Mouse (Mus musculus): ENCODE results near the gene Rgl1.
"Not testable (repeated sequence)": the region's sequence is repeated elsewhere in the genome, so short reads cannot be mapped to it uniquely, and the experiment has no call there.

Rgl1 gene

GRCm38 (mm10) chr1:152786953-152787352 is 20.8 kb upstream of the Rgl1 start:
- no peak for DNase-seq (ENCODE audit: extremely low read depth, low read depth)

GRCm38 (mm10) chr1:152785446-152785845 is 19.3 kb upstream of the Rgl1 start:
- not testable (repeated sequence) for DNase-seq (ENCODE audit: extremely low read depth, low read depth)

GRCm38 (mm10) chr1:152784620-152785019 is 18.5 kb upstream of the Rgl1 start:
- DNase-seq (ENCODE audit: extremely low read depth, low read depth), result no peak

GRCm38 (mm10) chr1:152779071-152779737 is 13.1 kb upstream of the Rgl1 start:
- peak; percentile 44 for DNase-seq (ENCODE audit: extremely low read depth, low read depth)

- DNase-seq (ENCODE audit: extremely low read depth, low read depth), result not testable (repeated sequence)
Observed at GRCm38 (mm10) chr1:152774601-152775000, 8.4 kb upstream of the Rgl1 start.

- no peak for DNase-seq (ENCODE audit: extremely low read depth, low read depth)
Observed at GRCm38 (mm10) chr1:152771016-152771415, 4.9 kb upstream of the Rgl1 start.

GRCm38 (mm10) chr1:152767749-152768488 is 1.8 kb upstream of the Rgl1 start:
- DNase-seq (ENCODE audit: extremely low read depth, low read depth), result peak; percentile 96

- DNase-seq (ENCODE audit: extremely low read depth, low read depth), result peak; percentile 41
Observed at GRCm38 (mm10) chr1:152766804-152767748, 925 bp upstream of the Rgl1 start.

GRCm38 (mm10) chr1:152761791-152762190 is 4.4 kb downstream of the Rgl1 start:
- no peak for DNase-seq (ENCODE audit: extremely low read depth, low read depth)

GRCm38 (mm10) chr1:152750312-152750965 is 15.7 kb downstream of the Rgl1 start, which contains the start of gene Apobec4:
Apobec4 (plus strand) TSS chr1:152750551.
- no peak for DNase-seq (ENCODE audit: extremely low read depth, low read depth)

GRCm38 (mm10) chr1:152749276-152749675 is 16.9 kb downstream of the Rgl1 start:
- DNase-seq (ENCODE audit: extremely low read depth, low read depth), result no peak

- no peak for DNase-seq (ENCODE audit: extremely low read depth, low read depth)
Observed at GRCm38 (mm10) chr1:152746426-152746825, 19.7 kb downstream of the Rgl1 start.

GRCm38 (mm10) chr1:152743095-152743826 is 22.9 kb downstream of the Rgl1 start:
- no peak for DNase-seq (ENCODE audit: extremely low read depth, low read depth)

GRCm38 (mm10) chr1:152739374-152739773 is 26.8 kb downstream of the Rgl1 start:
- no peak for DNase-seq (ENCODE audit: extremely low read depth, low read depth)

- DNase-seq (ENCODE audit: extremely low read depth, low read depth), result no peak
Observed at GRCm38 (mm10) chr1:152738793-152739192, 27.4 kb downstream of the Rgl1 start.

- DNase-seq (ENCODE audit: extremely low read depth, low read depth), result peak; percentile 25
Observed at GRCm38 (mm10) chr1:152727604-152728236, 38.4 kb downstream of the Rgl1 start.

GRCm38 (mm10) chr1:152726095-152726494 is 40.1 kb downstream of the Rgl1 start:
- no peak for DNase-seq (ENCODE audit: extremely low read depth, low read depth)

- DNase-seq (ENCODE audit: extremely low read depth, low read depth), result peak; percentile 46
Observed at GRCm38 (mm10) chr1:152724286-152724685, 41.9 kb downstream of the Rgl1 start.

- DNase-seq (ENCODE audit: extremely low read depth, low read depth), result no peak
Observed at GRCm38 (mm10) chr1:152721535-152722198, 44.5 kb downstream of the Rgl1 start.

Measured in MEL-GATA-1-ER (cell line).